Comparison of ENCODE assay signal across 9 mouse cellular contexts in the genomic region with DNA sequence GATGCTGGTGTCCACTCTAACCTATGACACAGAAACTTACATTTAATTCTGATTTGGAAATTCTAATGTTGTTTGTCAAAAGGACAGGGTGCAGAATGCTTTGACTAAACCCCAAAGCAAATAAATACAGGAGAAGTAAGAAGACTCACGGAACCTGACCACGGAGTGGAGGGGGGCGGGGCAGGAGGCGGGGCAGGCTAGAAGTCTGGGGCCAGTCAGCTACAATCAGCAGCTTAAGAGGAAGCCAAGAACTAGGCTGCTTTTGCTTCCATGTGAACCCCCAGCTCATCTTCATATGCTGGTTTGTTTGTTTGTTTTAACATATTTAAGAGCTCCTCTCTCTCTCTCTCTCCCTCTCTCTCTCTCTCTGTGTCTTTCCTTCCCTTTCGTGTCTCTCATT.
DNase-seq lines count a peak whose midpoint lies in the region; ATAC-seq lines count a peak whose summit lies in the region.
"Had no signal": no experiment of that assay in that cellular context is flagged by ENCODE, and none has a peak within 500 bp of the region (broad histone marks: within the 10 kb centered on the region; RNA-seq: fewer than 3 reads in every experiment).

No protein-coding gene starts in this region.

- WGBS in heart, embryonic 10.5 days: 20% methylated on average over 5 of the region's 5 CpGs
- WGBS in midbrain, embryonic 12.5 days: 32% methylated on average over 5 of the region's 5 CpGs
- 30% methylated on average over 5 of the region's 5 CpGs for WGBS in midbrain, embryonic 14.5 days
- whole genome bisulfite sequencing in embryonic facial prominence, embryonic 13.5 days: 11% methylated on average over 5 of the region's 5 CpGs
- 18% methylated on average over 5 of the region's 5 CpGs for WGBS in stomach, embryonic 15.5 days

- peak overlapping the region; percentile 31 for H3K4me3 ChIP-seq in heart, embryonic 10.5 days
- no peak overlapping the region for H3K4me3 ChIP-seq in midbrain, embryonic 12.5 days
- no peak overlapping the region for H3K4me3 ChIP-seq in midbrain, embryonic 14.5 days (replicated peaks; ENCODE audit: low read depth, low read length)
- no peak overlapping the region for H3K4me3 ChIP-seq in embryonic facial prominence, embryonic 13.5 days
- no peak overlapping the region for H3K4me3 ChIP-seq in stomach, embryonic 15.5 days (replicated peaks)

- no peak overlapping the region for H3K9ac ChIP-seq in midbrain, embryonic 12.5 days (replicated peaks)
- no peak overlapping the region for H3K9ac ChIP-seq in midbrain, embryonic 14.5 days (replicated peaks; ENCODE audit: low read length)
- no peak overlapping the region for H3K9ac ChIP-seq in embryonic facial prominence, embryonic 13.5 days
- no peak overlapping the region for H3K9ac ChIP-seq in stomach, embryonic 15.5 days

- H3K27ac ChIP-seq in heart, embryonic 10.5 days: no peak overlapping the region
- H3K27ac ChIP-seq in midbrain, embryonic 12.5 days (replicated peaks): no peak overlapping the region
- H3K27ac ChIP-seq in midbrain, embryonic 14.5 days (replicated peaks; ENCODE audit: low read depth, low read length): no peak overlapping the region
- H3K27ac ChIP-seq in embryonic facial prominence, embryonic 13.5 days: no peak overlapping the region
- no peak overlapping the region for H3K27ac ChIP-seq in stomach, embryonic 15.5 days

- H3K27me3 ChIP-seq in heart, embryonic 10.5 days (ENCODE audit: insufficient read depth, poor library complexity, severe bottlenecking): no peaks in the 10 kb centered on the region
- H3K27me3 ChIP-seq in midbrain, embryonic 12.5 days: no peaks in the 10 kb centered on the region
- no peaks in the 10 kb centered on the region for H3K27me3 ChIP-seq in midbrain, embryonic 14.5 days (ENCODE audit: control insufficient read depth, insufficient read depth, low read length)
- H3K27me3 ChIP-seq in embryonic facial prominence, embryonic 13.5 days: no peaks in the 10 kb centered on the region
- no peaks in the 10 kb centered on the region for H3K27me3 ChIP-seq in stomach, embryonic 15.5 days (replicated peaks)

- DNase-seq in heart, embryonic 10.5 days (ENCODE audit: low spot score): no peak
- DNase-seq in heart, postnatal 4 days: no peak
- DNase-seq in midbrain, embryonic 14.5 days: no peak
- DNase-seq in natural killer cell, adult 2 months (ENCODE audit: low spot score in 2 of 2): no peak
- DNase-seq: cerebellum, adult 9-11 months had no signal

- H3K4me2 ChIP-seq in midbrain, embryonic 12.5 days (replicated peaks): peak overlapping the region; percentile 15; the same call in 1 of the 2 replicates
- H3K4me2 ChIP-seq in midbrain, embryonic 14.5 days (ENCODE audit: low read length): no peak overlapping the region
- peak overlapping the region; percentile 34 for H3K4me2 ChIP-seq in embryonic facial prominence, embryonic 13.5 days
- 0 out of 2 replicates have a peak overlapping the region, but pooled peaks have one; percentile 21 for H3K4me2 ChIP-seq in stomach, embryonic 15.5 days

- no peaks in the 10 kb centered on the region for H3K9me3 ChIP-seq in heart, embryonic 10.5 days
- H3K9me3 ChIP-seq in midbrain, embryonic 12.5 days: no peaks in the 10 kb centered on the region
- no peaks in the 10 kb centered on the region for H3K9me3 ChIP-seq in midbrain, embryonic 14.5 days (ENCODE audit: control insufficient read depth, low read length)
- no peaks in the 10 kb centered on the region for H3K9me3 ChIP-seq in embryonic facial prominence, embryonic 13.5 days
- H3K9me3 ChIP-seq in stomach, embryonic 15.5 days: no peaks in the 10 kb centered on the region

- no peaks in the 10 kb centered on the region for H3K36me3 ChIP-seq in heart, embryonic 10.5 days
- peaks cover 19% of the 10 kb centered on the region for H3K36me3 ChIP-seq in midbrain, embryonic 12.5 days
- H3K36me3 ChIP-seq in midbrain, embryonic 14.5 days (ENCODE audit: control insufficient read depth, insufficient read depth, low read length): peaks cover 49% of the 10 kb centered on the region
- no peaks in the 10 kb centered on the region for H3K36me3 ChIP-seq in embryonic facial prominence, embryonic 13.5 days
- H3K36me3 ChIP-seq in stomach, embryonic 15.5 days: no peaks in the 10 kb centered on the region

- peaks cover 5% of the 10 kb centered on the region for H3K4me1 ChIP-seq in heart, embryonic 10.5 days
- no peaks in the 10 kb centered on the region for H3K4me1 ChIP-seq in midbrain, embryonic 12.5 days
- no peaks in the 10 kb centered on the region for H3K4me1 ChIP-seq in midbrain, embryonic 14.5 days (ENCODE audit: control insufficient read depth, insufficient read depth, low read length)
- 0 out of 2 replicates have a peak, but pooled peaks cover 3% of the 10 kb centered on the region for H3K4me1 ChIP-seq in embryonic facial prominence, embryonic 13.5 days
- H3K4me1 ChIP-seq in stomach, embryonic 15.5 days: no peaks in the 10 kb centered on the region

- no peak for ATAC-seq in midbrain, embryonic 12.5 days (ENCODE audit: low FRiP score, low read depth)
- ATAC-seq in midbrain, embryonic 14.5 days (ENCODE audit: low FRiP score, low TSS enrichment): no peak
- no peak for ATAC-seq in embryonic facial prominence, embryonic 13.5 days (ENCODE audit: insufficient number of reproducible peaks, insufficient read depth, low FRiP score, low TSS enrichment, low read depth)
- ATAC-seq in stomach, embryonic 15.5 days (ENCODE audit: insufficient read depth, low FRiP score, low read depth): no peak
- ATAC-seq in erythroblast, adult 5-6 weeks (replicated peaks; ENCODE audit: low FRiP score, poor library complexity, severe bottlenecking): no peak
